Mouse (Mus musculus) heart, postnatal 10 days (tissue): Measurements from ENCODE around the gene Tssk6. TPM values are rescaled to one million over a fixed set of nuclear protein-coding genes. Genes with fewer than 3 reads are reported as not detected.

Experiments used
- DNase-seq, 2 experiments: peaks; one replicate each; pipeline ENCODE4 v3.0.0; 2021
- intact Hi-C: fragments of 180-260 bp; cut with DNase I; formaldehyde crosslinking; loops from one replicate; pipeline ENCODE4 v1.15.1; 2025
- total RNA-seq, 2 experiments: library from RNA; stranded (reverse); gene quantifications; 2 replicates each; pipeline ENCODE4 v1.2.3; 2021

Tssk6 gene
- total RNA-seq, 2 experiments from 2014 or later, result 0.25 to 0.31 TPM

- intact Hi-C loops, result no loop called here
These were observed 19.0 kb upstream of the Tssk6 start for GRCm38 (mm10) chr8:69882833-69883600.

GRCm38 (mm10) chr8:69884141-69884540 lies 17.8 kb upstream of the Tssk6 start:
- intact Hi-C loops, result no loop called here
- DNase-seq, result no peak

More at GRCm38 (mm10) chr8:69882833-69883600, 19.0 kb upstream of the Tssk6 start:
- no peak for DNase-seq

DNA sequence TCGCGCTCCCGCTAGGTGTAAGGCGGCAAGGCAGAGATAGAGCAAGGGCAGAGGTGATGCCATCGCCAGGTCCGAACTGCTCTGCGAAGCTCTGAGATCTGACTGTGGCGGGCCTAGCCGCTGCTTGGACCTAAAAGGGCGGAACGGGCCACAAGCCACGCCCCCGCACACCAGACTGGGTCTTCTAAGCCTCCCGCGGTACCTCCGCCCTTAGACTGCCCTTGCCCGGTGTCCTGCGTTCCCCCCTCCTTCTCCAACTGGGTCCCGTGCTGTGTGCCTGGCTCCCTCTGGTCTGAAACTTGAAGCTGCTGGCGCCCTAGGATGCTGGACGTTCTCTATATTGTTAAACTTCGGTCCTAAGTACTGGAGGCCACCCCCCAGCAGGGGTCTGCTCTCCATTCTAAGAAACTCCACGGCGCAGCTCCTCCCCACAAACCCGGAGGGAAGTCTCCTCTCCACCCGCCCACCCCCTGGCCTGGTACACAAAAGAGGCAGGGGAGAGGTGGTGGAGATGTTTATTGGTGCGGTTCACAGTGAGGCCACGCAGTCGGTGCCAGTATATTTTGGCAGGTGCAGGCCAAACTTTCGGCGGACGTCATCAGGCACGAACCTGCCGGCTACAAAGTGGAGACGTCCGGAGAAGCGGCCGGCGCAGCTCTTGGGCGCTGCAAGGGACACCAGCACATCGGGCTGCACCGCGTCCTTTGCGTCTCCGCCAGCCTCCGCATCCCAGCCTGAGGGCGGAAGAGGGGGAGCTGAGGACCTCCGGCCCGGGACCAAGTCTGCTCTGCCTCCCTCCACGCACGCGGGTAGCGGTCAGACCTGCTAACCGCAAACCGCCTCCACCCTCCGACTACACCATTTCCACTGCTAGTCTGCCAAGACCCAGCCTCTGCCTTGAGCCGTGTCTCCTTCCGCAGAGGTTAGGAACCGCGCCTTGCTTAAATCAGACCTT lies 14.4 kb upstream of the Tssk6 start, which contains the start of gene Cilp2:
TSS of gene Cilp2 (minus strand) at position 399 of the 955 bp plus-strand sequence.
- intact Hi-C loops, result no loop called here
- peak; percentile 40 to 49 for DNase-seq

- intact Hi-C loops, result no loop called here
- DNase-seq, result peak; percentile 32 to 38
These were observed 13.6 kb upstream of the Tssk6 start for GRCm38 (mm10) chr8:69888244-69888866.

DNA sequence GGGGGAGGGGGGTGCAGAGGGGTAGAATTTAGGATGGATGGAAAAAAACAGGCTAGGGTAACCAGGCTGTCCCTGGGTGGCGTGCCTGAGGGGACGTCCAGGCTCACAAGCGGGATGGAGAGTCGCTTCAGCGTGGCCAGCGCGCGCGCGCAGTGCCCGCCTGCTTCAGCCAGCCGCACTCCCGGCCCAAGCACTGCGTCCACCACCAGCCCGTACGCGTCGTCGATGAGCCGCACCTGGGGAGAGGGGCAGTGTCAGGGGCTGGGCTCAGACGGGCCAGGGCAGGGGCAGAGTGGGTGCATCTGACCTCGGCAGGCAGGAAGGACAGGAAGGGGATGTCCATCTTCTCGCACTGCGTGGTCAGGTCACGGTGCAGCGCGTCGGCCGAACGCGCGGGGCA lies 13.1 kb upstream of the Tssk6 start:
- intact Hi-C loops, result no loop called here
- DNase-seq, result no peak

- peak; percentile 56 to 62 for DNase-seq
- intact Hi-C loops, result loop anchor here (10.0 kb wide), 1 partner anchor 566 kb away; no protein-coding TSS in a partner anchor
These were observed 11.2 kb upstream of the Tssk6 start for GRCm38 (mm10) chr8:69890813-69891241.

DNA sequence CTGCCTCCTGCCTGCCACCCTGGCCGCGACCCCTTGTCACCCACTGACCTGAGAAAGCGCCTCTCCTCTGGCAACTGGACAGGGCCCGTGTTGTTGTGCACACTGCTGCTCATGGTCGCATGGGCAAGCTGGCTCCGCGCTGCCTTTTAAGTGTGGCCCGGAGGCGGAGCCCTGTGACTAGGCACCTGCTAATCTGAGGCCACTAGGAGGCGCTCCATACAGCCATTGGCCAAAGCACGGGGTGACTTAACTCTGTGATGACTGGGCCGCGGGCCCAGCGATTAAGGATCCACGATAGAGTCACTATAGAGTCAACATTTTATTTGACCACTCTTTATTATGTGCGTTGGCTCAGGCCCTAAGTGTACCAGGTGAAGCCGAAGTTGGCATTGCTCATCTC lies 8.1 kb upstream of the Tssk6 start:
- intact Hi-C loops, result loop anchor here (10.0 kb wide), 1 partner anchor 569 kb away; no protein-coding TSS in a partner anchor
- peak; percentile 47 to 80 for DNase-seq

- DNase-seq, result no peak
- intact Hi-C loops, result loop anchor here (10.0 kb wide), 1 partner anchor 570 kb away; no protein-coding TSS in a partner anchor
These were observed 7.1 kb upstream of the Tssk6 start for GRCm38 (mm10) chr8:69894836-69895332.

DNA sequence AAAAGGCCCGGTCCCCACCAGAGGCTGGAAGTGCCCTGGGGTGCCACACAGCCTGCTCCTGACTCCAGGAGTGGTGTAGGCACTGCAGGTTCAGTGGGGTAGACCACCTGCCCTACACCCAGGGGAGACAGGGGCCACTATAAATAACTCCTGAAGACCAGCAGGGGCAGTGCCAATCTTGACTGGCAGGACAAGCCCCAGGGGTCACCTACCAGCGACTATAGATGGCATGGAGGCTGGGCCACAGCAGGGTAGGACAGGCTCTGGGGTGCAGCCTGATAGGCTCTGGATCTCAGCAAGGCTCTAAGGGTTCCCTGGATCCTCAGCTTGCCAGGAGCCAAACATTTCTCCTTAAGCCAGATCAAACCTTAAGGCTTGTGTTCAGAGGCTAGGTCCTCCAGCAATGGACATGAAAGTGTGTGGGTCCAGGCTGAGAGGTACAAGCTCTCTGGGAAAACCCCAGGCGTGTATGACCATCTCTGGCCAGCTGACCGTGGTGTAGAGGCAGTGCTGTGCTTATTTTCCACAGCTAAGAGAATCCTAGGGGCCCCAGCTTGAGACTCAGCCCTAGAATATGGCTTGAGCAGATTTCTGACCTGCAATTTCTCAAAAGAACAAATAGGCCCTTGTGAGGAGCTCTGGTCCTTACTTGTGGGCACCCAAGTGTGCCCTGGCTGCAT lies 6.1 kb upstream of the Tssk6 start:
- intact Hi-C loops, result loop anchor here (10.0 kb wide), 1 partner anchor 571 kb away; no protein-coding TSS in a partner anchor
- DNase-seq, result peak in 1 of 2 experiments; percentile 38

DNA sequence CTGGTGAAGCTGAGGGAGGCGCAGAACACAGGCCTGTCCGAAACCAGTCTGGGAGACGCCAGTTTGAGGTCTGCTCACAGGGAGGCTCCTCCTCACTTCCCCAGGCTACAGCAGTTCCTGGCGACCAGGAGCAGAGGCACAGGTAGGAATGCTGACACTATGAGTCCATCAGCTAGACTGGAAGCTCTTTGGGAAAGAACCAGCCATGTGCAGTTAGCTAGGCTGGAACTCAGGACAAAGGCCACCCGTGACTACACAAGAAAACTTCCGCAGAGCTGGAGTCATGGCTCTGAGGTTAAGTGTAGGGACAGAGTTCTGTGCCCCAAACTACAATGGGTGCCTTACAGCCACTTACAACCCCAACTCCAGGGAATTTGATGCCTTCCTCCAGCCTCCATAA lies 4.1 kb upstream of the Tssk6 start:
- intact Hi-C loops, result loop anchor here (10.0 kb wide), 1 partner anchor 573 kb away; no protein-coding TSS in a partner anchor
- DNase-seq, result no peak

GRCm38 (mm10) chr8:69899876-69900275 lies 2.1 kb upstream of the Tssk6 start:
- intact Hi-C loops, result loop anchor here (10.0 kb wide), 1 partner anchor 575 kb away; no protein-coding TSS in a partner anchor
- DNase-seq, result no peak

DNA sequence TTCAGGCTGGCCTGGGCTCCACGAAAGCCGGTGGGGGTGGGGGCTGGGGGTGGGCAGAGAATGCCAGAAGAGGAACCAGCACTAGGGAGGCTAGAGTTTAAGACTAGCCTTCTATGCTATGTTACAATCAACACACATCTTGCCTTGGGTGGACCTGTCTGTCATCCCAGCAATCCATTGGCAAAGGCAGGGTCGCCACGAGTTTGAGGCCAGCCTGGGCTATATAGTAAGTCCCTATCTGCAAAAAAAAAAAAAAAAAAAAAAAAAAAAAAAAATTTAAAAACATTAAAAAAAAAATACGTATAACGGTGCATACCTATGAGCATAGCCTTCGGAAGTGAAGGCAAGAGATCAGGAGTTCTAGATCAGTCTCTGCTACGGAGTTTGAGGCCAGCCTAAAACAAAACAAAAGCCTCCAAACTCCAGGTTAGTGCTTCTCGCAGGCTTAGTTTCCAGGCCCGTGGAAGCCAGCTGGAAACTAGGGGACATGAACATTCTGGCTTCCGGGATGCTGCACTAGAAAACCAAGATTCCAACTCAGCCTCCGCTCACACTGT lies 1.0 kb upstream of the Tssk6 start:
- no peak for DNase-seq
- intact Hi-C loops, result no loop called here

DNA sequence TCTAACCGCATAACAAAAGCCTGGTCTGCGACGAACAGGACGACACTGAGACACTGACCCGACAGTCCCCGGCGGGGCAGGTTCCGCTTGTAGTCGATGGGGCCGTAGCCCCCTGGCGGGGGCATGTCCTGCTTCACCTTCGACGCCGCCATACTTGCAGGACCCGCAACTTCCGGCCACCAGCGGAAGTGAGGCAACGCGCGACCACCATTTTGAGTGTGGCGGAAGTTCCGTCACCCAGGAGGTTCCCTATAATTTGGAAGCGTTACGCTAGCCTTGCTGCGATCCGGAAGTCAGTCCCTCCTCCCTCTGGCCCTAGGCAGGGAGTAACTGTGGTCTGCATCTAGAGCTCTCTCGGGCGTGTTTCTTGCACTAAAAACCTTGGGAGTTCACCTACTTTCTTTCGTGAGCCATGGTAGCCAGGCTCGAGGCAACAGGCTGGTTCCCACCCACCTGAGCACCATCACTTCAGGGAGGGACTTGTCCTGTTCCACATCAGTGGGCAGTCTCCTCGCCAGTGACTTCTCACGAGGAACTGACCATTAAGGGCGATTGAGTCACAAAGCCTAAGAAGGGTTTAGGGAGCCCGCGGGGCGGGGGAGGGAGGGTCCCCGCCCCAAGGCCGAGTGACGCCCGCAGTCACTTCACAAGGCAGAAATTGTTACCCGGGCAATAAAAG lies 361 bp upstream of the Tssk6 start:
- peak; percentile 98 to 99 for DNase-seq
- intact Hi-C loops, result no loop called here

GRCm38 (mm10) chr8:69903063-69903542 lies 1.1 kb downstream of the Tssk6 start:
- DNase-seq, result peak; percentile 99
- intact Hi-C loops, result no loop called here

DNA sequence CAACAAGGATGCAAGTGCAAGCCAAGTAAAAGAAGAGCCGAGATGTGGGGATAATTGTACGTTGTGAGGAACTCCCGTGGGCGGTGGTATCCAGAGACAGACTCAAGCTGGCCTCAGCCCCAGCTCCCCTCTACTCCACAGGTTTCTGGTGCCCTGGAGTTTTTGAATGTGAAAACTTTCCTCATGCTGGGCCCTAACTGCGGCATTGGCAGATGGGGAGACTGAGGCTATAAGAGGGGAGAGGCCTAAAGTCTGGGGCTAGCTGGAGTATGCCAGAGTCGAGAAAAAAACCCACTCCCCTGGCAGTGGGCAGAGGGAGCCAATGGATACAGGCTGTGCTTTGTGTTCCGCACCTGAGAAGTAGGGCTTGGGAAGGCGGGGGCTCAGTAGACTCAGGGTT lies 2.1 kb downstream of the Tssk6 start:
- intact Hi-C loops, result no loop called here

GRCm38 (mm10) chr8:69906260-69906659 lies 4.3 kb downstream of the Tssk6 start:
- intact Hi-C loops, result no loop called here
- no peak for DNase-seq

More for the DNA sequence above, 2.1 kb downstream of the Tssk6 start:
- no peak for DNase-seq

DNA sequence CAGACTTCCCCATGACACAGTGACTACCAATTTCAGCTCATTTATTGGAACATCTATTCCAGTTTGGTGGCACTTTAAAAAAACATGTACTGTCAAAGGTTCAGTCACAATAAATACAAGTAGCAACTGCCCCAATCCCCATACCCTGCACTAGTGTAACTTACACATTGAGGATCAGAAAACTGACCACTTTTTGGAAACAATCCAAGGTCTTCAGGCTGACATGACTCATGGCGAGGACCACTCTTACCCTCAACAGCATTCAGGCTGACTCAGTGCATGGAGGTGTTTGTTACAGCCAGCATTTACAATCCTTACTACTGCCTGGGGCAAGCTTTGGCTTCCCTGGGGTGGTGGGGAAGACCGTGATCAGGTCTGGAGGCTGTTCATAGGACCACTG lies 5.1 kb downstream of the Tssk6 start:
- DNase-seq, result no peak
- intact Hi-C loops, result no loop called here

GRCm38 (mm10) chr8:69911917-69912316 lies 9.9 kb downstream of the Tssk6 start:
- intact Hi-C loops, result no loop called here
- DNase-seq, result no peak
